8 mouse cellular contexts compared by ENCODE assay signal in the genomic region with DNA sequence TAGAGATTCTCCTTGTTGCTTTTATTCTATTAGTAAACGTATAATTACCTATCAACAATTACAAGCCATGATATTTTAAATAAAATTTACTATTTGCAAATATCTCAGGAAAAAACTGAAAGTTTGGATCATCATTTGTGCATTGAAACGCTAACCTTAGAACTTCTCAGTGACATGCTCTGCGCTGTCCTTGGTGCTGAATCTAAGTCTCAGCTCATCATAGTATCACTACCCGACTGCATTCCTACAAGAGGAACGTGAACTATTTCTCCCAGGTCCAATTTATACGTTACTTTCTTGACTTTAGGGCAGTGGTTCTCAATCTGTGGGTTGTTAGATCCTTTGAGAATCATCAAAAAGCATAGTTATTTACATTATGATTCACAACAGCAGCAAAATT. TPM values are rescaled to one million over a fixed set of nuclear protein-coding genes. Genes with fewer than 3 reads are reported as not detected.
DNase-seq lines count a peak whose midpoint lies in the region.

No protein-coding gene starts in this region.

- intact Hi-C loops in heart, postnatal 36 days (cut with DNase I) = no loop called here

- DNase-seq in heart, postnatal 36 days = peak; percentile 2 to 3
- no peak for DNase-seq in heart, adult 8-10 months (ENCODE audit: low spot score)
- peak; percentile 55 for DNase-seq in A20 (ENCODE audit: low read depth, low spot score)
- peak; percentile 38 to 58 for DNase-seq in adrenal gland, postnatal 36 days
- peak; percentile 43 for DNase-seq in lung, postnatal 14 days
- DNase-seq in right cerebral cortex, postnatal 36 days (ENCODE audit: low spot score in 2 of 2) = no peak
- no peak for DNase-seq in left cerebral cortex, adult 8-10 months (ENCODE audit: low spot score in 2 of 2)
- no peak for DNase-seq in spleen, adult 12 weeks (ENCODE audit: low spot score)

RNA-seq across cellular contexts. Expression of gene Kynu, which starts 58.4 kb away (rescaled TPM):
- not detected for total RNA-seq in heart, postnatal 36 days (2021)
- under 1 TPM in 1 of 4 experiments, not detected in 3; 0.19 TPM for total RNA-seq in heart, adult 8-10 months (2022)
- under 1 TPM in 1 of 2 experiments, not detected in 1; 0.17 TPM for total RNA-seq in adrenal gland, postnatal 36 days (2021)
- under 1 TPM in 2 of 4 experiments, not detected in 2; 0.27 to 0.98 TPM for total RNA-seq in left cerebral cortex, adult 8-10 months (2022)

Comparison
In these comparisons a context has a peak if more than half of its experiments do, and no peak if none do; other contexts are left out.
1. DNase-seq: peak in heart, postnatal 36 days (2 of 2), A20 (single experiment), adrenal gland, postnatal 36 days (2 of 2) and lung, postnatal 14 days (single experiment); none in heart, adult 8-10 months (single experiment), right cerebral cortex, postnatal 36 days (0 of 2), left cerebral cortex, adult 8-10 months (0 of 2) and spleen, adult 12 weeks (single experiment).